Mouse (Mus musculus): Measurements from ENCODE around the gene Hexb.
A peak's percentile ranks its signal among the peaks of the same experiment; 100 is the strongest.

Hexb gene

DNA sequence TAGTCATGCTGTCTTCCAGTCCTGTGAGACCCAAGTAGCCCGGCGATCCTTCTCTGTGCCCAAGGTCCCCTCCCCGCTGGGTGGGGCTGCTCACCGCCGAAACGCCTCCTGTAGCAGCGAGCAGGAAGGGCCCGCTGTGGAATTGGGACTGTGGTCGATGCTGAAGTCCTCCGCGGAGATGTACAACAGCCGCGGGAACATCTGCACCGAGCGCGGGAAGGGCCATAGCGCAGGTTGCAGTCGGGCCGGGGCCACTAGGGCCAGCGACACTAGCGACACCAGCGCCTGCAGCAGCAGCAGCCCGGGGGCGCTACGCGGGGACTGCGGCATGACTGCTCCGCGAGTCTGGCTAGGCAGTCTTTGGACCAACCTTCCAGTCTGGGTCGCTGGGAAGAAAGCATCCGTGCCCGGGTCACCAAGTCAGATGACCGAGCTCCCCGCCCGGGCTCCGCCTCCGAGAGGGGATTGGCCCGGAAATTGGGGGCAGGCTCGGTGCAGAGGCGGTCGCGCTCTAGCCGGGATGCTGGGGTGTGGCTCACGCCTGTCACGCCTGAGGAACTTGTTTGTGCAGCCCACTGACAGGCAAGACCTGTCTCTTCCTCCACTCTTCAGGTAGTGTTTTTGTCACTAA, at the start of gene Hexb:
Hexb (minus strand) TSS at position 426 of the 631 bp plus-strand sequence.
- peak; percentile 86 for DNase-seq (ENCODE audit: low spot score)

DNA sequence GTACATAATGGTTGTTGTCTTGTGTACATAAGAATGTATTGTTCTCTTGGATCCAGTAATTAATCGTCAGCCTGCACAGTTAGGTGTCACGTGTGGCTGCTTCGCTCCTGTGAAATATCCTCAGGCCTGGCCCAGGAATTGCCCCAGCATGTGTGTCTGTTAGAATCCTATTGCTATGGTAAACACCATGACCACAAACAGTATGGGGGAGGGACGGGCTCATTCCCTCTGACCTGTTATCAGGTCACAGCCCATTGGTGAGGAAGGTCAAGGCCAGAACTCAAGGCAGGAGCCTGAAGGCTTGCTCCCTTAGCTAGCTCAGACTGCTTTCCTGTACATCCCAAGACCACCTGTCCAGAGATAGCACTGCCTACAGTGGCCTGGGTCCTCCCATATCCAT, 49.6 kb upstream of the Hexb start:
- DNase-seq (ENCODE audit: low spot score): no peak

DNA sequence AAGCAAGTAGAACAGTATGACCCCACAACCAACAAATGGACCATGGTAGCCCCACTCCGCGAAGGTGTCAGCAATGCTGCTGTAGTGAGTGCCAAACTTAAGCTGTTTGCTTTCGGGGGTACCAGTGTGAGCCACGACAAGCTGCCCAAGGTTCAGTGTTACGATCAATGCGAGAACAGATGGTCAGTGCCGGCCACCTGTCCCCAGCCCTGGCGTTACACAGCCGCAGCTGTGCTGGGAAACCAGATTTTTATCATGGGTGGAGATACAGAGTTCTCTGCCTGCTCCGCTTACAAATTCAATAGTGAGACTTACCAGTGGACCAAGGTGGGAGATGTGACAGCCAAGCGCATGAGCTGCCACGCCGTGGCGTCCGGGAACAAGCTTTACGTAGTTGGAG, 48.1 kb upstream of the Hexb start:
- DNase-seq (ENCODE audit: low spot score): no peak

- no peak for DNase-seq (ENCODE audit: low spot score)
These were observed 47.0 kb upstream of the Hexb start for GRCm38 (mm10) chr13:97245157-97245556.

GRCm38 (mm10) chr13:97244712-97245105, 46.6 kb upstream of the Hexb start:
- DNase-seq (ENCODE audit: low spot score): no peak

- no peak for DNase-seq (ENCODE audit: low spot score)
These were observed 46.0 kb upstream of the Hexb start for GRCm38 (mm10) chr13:97243962-97244711.

DNA sequence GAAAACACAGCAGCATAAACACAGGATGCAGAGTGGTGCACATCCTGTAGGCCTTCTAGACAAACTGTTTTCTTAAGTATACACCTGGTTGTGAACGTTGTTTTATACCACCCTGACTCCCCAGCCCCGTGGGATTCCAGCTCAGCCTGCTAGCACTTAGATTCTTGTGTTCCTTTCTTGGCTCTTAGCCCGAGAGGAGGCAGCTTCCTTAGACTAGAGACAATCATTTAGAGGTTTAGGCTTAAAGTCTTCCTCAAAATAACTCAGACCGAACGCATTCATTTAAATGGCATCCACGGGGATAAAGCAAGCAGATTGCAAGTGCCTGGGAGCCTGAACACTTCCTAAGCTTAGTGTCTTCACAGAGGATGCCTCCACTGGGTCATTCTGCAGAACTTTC, 44.6 kb upstream of the Hexb start:
- DNase-seq (ENCODE audit: low spot score): no peak

GRCm38 (mm10) chr13:97241787-97242280, 43.7 kb upstream of the Hexb start:
- DNase-seq (ENCODE audit: low spot score): no peak

DNA sequence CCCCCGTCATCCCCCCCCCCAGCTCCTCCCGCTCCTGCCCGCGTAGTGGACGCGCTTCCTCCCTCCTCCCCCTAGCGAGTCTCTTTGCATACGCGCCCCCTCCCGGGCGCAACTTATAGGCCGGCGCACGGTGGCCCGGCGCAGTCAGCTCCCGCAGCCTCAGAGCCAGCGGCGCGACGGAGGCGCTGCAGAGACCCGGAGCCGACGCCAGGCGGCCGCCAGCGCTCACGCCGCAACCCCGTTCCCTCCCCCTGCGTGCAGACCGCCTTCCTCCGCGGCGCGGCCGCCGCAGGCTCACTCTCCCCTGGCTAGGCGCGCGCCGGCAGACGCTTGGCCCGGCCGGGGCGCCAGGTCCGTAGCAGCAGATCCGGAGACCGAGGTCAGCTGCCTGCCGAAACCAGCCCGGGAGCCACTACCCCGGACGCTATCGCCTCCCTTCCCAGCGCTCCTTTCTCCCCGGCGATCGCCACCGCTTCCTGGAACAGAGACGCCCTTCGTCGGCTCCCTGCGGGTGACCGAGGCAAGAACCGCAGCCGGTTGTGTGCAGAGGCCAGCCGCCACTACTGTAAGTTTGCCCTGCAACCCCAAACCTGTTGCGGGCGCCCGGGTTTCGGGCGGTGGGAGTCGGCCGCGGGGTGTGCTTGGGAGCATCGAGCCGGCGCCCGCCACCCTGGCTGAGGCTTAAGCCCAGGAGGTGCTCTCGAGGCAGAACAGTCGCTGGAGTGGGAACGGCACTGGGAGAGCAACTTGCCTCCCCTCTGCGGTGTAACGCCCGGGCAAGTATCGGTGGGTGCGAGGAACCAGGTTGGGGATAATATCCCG, 43.0 kb upstream of the Hexb start, which contains the start of gene Enc1:
Enc1 (plus strand) TSS at position 141 of the 822 bp plus-strand sequence.
- DNase-seq (ENCODE audit: low spot score): peak; percentile 81

DNA sequence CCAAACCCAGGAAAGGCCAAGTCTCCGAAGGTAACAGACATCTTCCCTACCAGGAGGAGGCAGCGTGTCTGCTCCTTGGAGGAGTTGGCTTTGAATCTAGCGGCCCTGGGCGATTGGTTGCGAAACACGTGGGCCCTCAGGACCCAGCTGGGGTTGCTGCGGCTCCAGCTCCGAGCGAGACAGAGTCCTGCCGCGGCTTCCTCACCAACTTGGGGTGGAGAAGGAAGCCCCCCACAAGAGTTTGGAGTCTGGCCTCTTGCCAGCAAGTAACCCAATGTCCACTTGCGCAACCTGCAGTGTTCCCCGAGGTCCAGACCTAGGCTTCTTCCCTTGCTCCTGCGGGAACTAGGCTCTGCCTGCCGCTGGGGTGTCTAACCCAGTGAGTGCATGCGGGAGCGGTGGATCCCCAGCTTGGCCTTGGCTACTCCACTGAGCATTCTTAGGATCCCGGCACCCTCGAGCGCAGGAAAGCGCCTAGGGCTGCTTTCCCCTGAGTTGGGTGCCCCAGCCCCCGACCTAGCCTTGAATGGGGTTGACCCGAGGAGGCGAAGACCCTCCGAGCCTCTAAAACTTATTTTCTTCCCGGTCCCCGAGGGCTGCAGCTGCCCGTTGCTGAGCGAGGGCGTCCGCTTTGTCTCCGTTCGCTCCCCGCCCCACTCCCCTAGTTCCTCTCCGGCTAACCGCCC, 42.3 kb upstream of the Hexb start:
- DNase-seq (ENCODE audit: low spot score): peak; percentile 65

DNA sequence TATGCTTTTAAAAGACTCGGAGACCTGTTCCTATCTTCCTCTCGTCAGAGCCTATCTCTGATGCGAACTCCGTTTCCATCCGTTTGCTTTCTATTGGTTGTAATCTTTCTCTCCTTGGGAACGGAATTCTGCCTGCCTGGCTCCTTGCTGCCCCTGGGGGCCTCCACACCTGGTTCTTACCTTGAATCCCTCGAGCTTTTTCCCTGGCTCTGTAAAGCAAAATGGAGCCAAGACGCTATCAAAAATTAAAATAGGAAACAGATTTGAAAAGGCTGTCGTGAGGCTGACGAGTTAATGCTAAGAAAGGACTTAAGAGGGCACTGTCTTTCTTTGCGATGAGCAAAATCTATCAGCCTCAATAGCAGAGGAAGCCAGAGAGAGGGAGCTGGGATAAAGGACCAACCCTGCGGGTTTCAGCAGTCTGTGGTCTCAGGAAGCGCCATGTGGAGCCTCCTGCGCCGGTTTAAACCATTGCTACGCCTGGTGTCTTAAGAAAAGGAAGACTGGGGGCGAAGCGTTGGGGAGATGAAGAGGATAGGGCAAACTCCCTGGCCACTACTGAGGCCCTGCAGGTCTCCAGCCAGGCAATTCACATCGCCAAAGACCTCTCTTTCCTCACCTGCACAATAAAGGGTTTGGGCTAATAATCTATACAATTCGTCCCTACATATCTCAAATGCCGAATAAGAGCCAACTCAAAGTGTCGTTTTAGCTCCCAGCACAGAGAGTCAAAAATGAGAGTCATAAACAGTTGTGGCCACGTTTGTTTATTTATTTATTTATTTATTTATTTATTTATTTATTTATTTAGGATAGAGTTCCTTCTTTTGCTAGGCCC, 41.4 kb upstream of the Hexb start:
- DNase-seq (ENCODE audit: low spot score): no peak

DNA sequence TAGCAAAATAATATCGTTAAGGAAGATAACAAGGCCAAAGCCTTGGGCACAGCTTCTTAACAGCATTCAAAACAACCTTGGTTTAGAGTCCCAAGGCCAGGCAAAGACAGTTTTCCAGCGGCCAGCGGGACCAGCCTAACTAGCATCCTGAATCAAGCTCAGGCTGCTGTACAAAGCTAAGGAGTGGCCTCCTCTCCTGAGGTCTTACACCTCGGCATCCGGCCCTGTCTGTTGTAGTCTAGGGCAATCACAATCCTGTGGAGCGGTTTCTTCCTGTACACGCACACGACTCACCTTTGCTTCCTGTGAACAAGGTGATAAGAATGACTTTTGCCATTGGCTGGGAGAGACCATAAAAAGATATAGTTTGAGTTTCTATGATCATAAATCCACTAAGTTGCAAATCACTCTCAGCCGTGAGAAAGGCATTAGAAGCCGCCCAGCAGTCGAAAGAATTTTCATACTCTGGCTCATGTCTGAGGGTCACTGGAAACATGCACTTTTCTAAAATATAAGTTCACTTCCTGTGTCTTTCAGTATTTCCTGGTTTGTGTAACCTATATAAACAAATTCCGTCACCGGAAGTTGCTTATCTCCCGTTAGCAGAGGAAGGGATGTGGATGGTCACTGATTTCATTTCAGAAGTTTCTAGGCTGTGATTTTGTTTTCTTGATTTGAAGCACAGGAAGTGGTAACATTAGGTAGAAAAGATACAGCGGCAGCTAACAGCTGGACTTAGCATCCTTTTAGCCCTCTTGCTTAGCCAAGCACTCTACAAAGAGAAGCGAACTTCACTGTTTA, 40.2 kb upstream of the Hexb start:
- DNase-seq (ENCODE audit: low spot score): no peak

GRCm38 (mm10) chr13:97237700-97238099, 39.5 kb upstream of the Hexb start:
- no peak for DNase-seq (ENCODE audit: low spot score)

GRCm38 (mm10) chr13:97235911-97236310, 37.8 kb upstream of the Hexb start:
- no peak for DNase-seq (ENCODE audit: low spot score)

DNA sequence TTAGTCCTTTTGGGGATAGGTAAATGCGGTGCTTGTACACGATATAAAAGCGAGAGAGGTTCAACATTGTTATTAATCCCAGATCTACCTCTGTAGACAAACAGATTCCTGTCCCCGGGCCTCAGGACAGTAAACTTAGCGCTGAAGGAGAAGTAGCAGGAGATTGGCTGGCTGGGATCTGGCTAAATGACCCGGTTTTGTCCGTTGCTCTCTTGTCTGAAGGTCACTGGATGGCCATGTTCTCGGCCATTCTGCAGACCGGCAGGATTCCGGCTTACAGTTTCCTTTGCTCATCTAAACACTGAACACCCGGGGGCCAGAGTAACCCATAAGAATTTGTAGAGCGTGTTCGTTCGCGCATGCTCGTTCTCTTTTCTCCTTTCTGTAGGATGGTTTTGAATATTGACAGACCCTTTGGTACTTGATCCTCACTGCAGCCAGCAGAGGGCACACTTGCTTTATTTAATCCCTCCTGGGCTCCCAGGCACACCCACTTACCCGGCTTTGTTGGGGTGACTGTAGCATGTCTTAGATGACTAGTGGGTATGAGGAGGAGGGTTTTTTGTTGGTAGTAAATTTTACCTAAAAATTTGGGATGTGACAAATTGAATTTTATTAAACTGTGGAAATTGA, 36.7 kb upstream of the Hexb start:
- DNase-seq (ENCODE audit: low spot score): peak; percentile 79

- no peak for DNase-seq (ENCODE audit: low spot score)
These were observed 34.9 kb upstream of the Hexb start for GRCm38 (mm10) chr13:97233092-97233491.

- DNase-seq (ENCODE audit: low spot score): no peak
These were observed 31.9 kb upstream of the Hexb start for GRCm38 (mm10) chr13:97230101-97230500.

- no peak for DNase-seq (ENCODE audit: low spot score)
These were observed 29.6 kb upstream of the Hexb start for GRCm38 (mm10) chr13:97227795-97228194.

DNA sequence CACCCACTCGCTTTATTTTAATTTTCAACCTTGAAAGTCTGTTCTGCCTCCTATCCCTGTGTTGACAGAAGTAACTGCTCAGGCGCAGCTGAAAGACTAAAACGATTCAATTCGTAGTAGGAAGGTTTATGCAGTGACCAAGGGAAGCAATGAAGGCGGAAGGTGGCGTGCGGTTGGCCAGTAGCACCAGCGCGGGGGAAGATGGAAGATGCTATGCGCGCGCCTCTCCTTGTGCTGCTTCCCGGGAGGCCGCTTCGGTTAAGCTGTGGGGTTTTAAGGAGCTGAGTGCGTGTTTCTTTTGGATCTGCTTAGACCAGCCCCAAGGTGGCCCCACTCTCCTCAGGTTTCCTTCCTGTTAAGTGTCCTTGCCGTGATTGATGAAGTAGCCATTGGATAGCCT, 27.0 kb upstream of the Hexb start:
- no peak for DNase-seq (ENCODE audit: low spot score)
